Mouse (Mus musculus) lung, adult 2 months (tissue): ENCODE measurements around the gene Iyd. TPM values are rescaled to one million over a fixed set of nuclear protein-coding genes. Genes with fewer than 3 reads are reported as not detected.

Source experiments
- DNase-seq: peaks from one replicate; pipeline ENCODE4 v3.0.0; 2022
- H3K4me1 ChIP-seq: fragments of 200-500 bp; 2 replicates; pipeline ENCODE4 v1.6.1; 2011; ENCODE audit warnings: low read length; ENCODE audit not compliant: control insufficient read depth, insufficient read depth
- H3K4me3 ChIP-seq: fragments of 200-500 bp; replicated peaks from 2 replicates; pipeline ENCODE3; 2011; ENCODE audit warnings: low read depth, mild to moderate bottlenecking, control low read depth, low read length; ENCODE audit errors: extremely low read depth
- CTCF ChIP-seq: fragments of 200-500 bp; IDR thresholded peaks from 2 replicates; pipeline ENCODE4 v1.5.1; 2011; ENCODE audit warnings: mild to moderate bottlenecking, low read length, control low read depth; ENCODE audit not compliant: insufficient read depth
- POLR2A ChIP-seq: fragments of 200-500 bp; IDR thresholded peaks from 2 replicates; pipeline ENCODE4 v1.6.1; 2011; ENCODE audit warnings: low read depth, mild to moderate bottlenecking, control low read depth, low read length, borderline replicate concordance; ENCODE audit errors: extremely low read depth
- WGBS: fragments of 180-500 bp; shearing (Covaris S2); methylation state at CpG from one replicate; pipeline ENCODE4 v1.1.7; 2018; 5-methylcytosine and 5-hydroxymethylcytosine counted together
- polyA plus RNA-seq: library from polyadenylated mRNA; depleted of rRNA; stranded (reverse); fragments of >200 nt; gene quantifications from 2 replicates; pipeline ENCODE4 v1.2.3, GENCODE M21; 2012

The Iyd gene
- polyA plus RNA-seq, 1 experiment = 2.8 TPM

GRCm38 (mm10) chr10:3512620-3513305 lies 27.3 kb upstream of the Iyd start:
- TF ChIP-seq POLR2A (no peak), CTCF (no peak)
- Histone ChIP-seq H3K4me1 (peaks cover 9% of the 10 kb centered on the region), H3K4me3 (no peak overlapping the region)
- no peak for DNase-seq
- 81% methylated on average over 8 of the region's 8 CpGs for WGBS

- TF ChIP-seq CTCF = no peak
- TF ChIP-seq POLR2A = no peak
- WGBS = 76% methylated on average over 6 of the region's 6 CpGs
- DNase-seq = no peak
- peaks cover 9% of the 10 kb centered on the region for H3K4me1 ChIP-seq
- no peak overlapping the region for H3K4me3 ChIP-seq
Measured at GRCm38 (mm10) chr10:3513947-3514346, 26.1 kb upstream of the Iyd start.

DNA sequence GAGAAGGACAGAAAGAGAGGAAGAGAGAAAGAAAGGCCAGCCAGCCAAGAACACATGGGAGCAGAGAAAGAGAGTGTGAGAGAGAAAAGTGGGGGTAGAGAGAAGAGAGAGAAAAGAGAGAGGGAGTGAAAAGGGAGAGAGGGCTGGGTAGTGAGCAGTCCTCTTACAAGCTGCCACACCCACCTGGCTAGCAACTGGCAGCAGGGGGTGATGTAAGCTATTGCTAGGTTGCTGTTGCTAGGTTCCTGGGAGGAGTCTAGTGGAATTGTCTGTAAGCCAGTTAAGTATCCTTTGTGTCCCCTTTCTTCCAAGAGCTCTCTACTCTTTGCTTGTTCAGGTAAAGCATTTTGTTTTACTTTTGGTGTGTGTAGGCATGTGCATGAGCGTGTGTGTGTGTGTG lies 25.4 kb upstream of the Iyd start:
- TF ChIP-seq POLR2A (no peak), CTCF (no peak)
- no peak for DNase-seq
- WGBS = 67% methylated on average over 1 of the region's 1 CpGs
- peaks cover 9% of the 10 kb centered on the region for H3K4me1 ChIP-seq
- H3K4me3 ChIP-seq = no peak overlapping the region

DNA sequence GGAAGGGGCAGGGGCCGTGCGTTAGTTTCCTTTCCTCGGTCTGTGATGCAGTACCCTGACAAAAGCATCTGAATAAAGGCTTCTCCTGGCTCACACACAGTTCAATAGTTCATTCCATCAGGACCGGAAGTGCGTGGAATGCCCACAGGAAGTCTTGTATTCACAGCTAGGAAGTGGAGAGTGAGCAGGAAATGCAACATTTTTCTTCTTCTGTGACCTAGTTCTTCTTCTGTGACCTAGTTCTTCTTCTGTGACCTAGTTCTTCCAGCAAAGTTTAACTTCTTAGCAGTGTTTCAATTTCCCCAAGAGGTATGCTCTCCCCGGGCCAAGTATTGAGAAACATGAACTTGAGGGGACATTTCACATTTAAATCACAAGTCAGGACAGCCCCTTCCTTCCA lies 23.6 kb upstream of the Iyd start:
- WGBS = 26% methylated on average over 6 of the region's 6 CpGs
- TF ChIP-seq POLR2A = no peak
- TF ChIP-seq CTCF = no peak
- H3K4me3 ChIP-seq = no peak overlapping the region
- DNase-seq = no peak
- H3K4me1 ChIP-seq = peaks cover 9% of the 10 kb centered on the region

DNA sequence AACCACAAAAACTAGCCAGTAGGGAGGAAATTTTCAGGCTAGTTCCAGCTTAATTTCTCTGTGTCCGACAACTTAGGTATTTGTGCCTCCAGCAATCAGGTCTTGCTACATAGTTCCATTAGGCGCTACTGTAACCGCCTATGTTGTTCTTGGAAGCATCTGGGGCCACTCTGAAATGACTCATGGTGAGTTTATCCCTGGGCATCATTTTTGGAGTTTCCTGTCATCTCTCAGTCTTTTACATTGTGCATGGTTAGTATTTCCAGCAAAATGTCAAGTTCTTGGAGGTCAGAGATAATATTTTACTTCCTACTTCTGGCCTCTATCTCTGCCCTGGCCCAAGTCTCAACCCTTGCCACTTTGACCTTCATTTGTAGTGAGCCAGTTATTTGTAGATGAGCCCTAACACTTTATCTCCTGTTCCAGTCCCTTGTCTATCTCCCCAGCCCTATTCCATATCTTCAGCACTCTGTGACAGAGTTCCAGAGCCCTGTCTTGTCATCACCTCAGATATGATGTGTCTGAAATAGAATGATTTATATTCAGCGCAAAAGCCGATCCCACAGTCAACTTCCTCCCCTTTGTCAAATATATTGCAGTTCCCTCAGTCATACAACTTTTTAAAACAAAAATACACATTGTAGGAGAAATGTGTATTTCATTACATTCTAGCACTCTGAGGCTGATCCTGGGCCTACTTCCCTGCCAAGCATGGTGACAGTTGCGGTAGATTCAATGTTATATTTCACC lies 16.8 kb upstream of the Iyd start:
- no peak for DNase-seq
- 83% methylated on average over 6 of the region's 6 CpGs for WGBS
- Histone ChIP-seq H3K4me1 (no peaks in the 10 kb centered on the region), H3K4me3 (no peak overlapping the region)
- TF ChIP-seq POLR2A = no peak

GRCm38 (mm10) chr10:3524513-3524912 lies 15.5 kb upstream of the Iyd start:
- WGBS = 75% methylated on average over 3 of the region's 3 CpGs
- H3K4me3 ChIP-seq = no peak overlapping the region
- TF ChIP-seq CTCF = no peak
- TF ChIP-seq POLR2A = no peak
- H3K4me1 ChIP-seq = no peaks in the 10 kb centered on the region
- no peak for DNase-seq

GRCm38 (mm10) chr10:3525420-3526019 lies 14.5 kb upstream of the Iyd start:
- Histone ChIP-seq H3K4me1 (no peaks in the 10 kb centered on the region), H3K4me3 (no peak overlapping the region)
- TF ChIP-seq CTCF = no peak
- TF ChIP-seq POLR2A = no peak
- WGBS = 26% methylated on average over 2 of the region's 2 CpGs
- DNase-seq = no peak

DNA sequence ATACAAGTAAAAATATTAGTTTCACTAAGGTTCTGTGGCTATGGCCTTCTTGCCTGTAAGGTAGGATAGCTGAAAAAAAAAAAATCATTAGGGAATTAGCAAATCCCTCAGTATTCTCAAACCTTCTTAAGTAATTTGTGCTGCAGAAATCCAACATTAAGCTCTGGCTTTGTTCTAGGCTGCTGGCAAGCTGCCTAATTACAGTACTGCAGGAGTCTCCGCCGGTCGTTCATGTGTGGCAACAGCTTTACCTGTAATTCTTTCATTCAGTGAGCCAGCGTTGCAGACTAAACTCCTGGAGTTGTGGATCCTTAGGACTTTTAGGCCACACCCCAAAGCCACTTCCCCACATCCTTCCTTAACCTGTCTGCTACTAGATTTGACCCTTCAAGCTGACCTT lies 10.2 kb upstream of the Iyd start:
- DNase-seq = no peak

GRCm38 (mm10) chr10:3530661-3531060 lies 9.4 kb upstream of the Iyd start:
- 74% methylated on average over 4 of the region's 4 CpGs for WGBS
- no peaks in the 10 kb centered on the region for H3K4me1 ChIP-seq
- no peak for DNase-seq
- no peak overlapping the region for H3K4me3 ChIP-seq
- no peak for TF ChIP-seq POLR2A
- TF ChIP-seq CTCF = no peak

More for the DNA sequence above, 10.2 kb upstream of the Iyd start:
- H3K4me1 ChIP-seq = no peaks in the 10 kb centered on the region
- WGBS = 62% methylated on average over 4 of the region's 4 CpGs
- H3K4me3 ChIP-seq = no peak overlapping the region
- no peak for TF ChIP-seq POLR2A
- TF ChIP-seq CTCF = no peak

DNA sequence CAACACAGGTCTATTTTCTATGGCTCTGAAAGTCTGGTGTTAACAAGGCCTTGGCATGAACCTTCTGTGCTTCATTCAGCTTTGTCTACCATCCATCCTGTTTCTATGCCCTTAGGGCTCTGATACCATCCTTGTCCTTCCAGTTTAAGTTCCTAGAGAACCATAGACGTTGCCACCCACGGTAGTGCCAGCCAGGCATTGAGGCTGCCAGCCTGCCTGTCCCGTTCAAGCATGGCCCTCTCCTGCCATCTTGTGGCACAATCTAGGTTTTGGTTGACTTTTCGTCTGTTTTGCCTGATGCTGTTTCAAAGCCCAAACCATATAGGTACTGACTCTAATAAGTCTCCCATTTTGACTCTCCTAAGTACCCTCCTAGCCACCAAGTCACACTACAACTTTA lies 8.7 kb upstream of the Iyd start:
- 2% methylated on average over 4 of the region's 4 CpGs for WGBS
- TF ChIP-seq POLR2A = no peak
- TF ChIP-seq CTCF = peak; percentile 92
- no peaks in the 10 kb centered on the region for H3K4me1 ChIP-seq
- DNase-seq = peak; percentile 73
- no peak overlapping the region for H3K4me3 ChIP-seq
